Mouse (Mus musculus) spleen, adult 12 weeks (tissue): ENCODE measurements around the gene Frmd8.

Experiments used
- DNase-seq: peaks from one replicate; pipeline ENCODE4 v3.0.0; 2022; ENCODE audit warnings: low spot score

Frmd8 gene

DNA sequence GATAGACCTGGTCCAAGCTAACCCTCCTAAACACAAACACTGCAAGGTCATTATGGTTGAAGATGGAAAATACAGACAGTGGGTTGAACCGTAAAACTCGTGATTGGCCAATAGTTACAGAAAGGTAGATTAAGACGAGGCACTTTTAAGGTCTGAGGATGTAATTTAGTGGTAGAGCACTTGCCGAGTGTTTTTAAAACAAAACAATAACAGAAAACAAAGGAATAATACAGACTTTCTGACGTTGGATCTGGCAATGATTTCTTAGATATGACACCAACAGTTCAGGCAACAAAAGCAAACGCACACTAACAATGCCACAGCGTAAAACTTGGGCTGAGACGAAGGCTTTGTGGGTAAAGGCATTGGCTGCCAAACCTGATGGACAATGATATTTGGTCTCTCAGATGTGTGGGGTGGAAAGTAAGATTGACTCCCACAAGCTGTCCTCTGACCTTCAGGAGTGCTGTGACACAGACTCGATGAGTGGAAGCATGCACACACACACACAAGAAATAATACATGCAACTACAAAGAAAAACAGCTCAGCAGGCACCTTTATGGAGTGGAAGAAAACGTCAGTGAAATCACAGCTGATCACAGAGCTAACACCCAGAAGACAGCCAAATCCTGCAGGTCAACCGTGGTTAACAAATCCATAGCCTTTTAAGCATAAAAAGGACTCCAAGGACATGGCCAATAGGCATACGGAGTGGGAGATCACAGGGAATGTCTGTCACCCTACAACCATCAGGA, 36.8 kb downstream of the Frmd8 start:
- no peak for DNase-seq

DNA sequence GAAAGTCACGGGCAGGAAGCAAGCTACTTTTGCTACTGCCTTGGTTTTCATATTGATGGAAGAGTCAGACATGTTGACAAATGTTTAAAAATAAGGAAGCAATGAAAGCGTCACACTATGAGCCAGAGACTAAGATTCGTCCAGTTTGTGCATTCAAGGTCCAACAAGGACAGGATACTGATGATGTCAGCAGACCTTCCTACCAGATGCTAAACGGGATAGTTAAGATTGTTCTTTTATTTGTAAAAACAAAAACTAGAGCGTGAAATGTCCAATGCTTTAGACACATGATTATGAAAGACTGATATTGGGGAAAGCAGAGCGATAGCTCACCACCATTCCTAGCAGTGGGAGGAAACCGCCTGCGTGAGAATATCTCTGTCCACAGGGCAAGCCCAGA, 37.5 kb downstream of the Frmd8 start:
- no peak for DNase-seq

DNA sequence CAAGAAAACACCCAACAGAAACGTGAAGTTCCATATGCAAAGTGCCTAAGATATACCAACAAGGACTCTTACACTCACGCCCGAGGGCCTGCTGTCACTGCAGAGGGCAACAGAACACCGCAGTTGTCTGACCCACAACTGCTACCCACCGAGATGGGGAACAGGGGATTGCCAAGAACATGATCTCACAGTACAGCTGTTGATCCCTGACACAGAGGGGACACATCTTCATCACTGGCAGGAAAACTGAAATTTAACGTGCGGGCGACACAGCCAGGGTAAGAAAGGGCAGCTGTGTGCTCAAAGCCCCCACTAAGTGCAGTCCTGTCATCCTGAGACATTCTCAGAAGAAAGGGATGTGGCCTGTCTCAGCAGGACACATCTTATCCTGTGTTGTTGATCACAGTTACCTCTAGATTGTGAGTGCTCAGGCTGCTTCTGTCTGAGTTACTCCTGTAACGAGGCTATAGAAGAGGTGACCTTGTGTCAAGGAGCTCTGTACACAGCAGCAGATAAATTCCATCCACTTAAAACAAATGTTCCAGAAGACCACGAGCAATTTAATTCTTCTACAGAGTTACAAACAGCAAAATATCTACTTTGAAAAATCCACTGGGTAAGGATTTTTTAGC, 38.0 kb downstream of the Frmd8 start:
- DNase-seq = no peak

DNA sequence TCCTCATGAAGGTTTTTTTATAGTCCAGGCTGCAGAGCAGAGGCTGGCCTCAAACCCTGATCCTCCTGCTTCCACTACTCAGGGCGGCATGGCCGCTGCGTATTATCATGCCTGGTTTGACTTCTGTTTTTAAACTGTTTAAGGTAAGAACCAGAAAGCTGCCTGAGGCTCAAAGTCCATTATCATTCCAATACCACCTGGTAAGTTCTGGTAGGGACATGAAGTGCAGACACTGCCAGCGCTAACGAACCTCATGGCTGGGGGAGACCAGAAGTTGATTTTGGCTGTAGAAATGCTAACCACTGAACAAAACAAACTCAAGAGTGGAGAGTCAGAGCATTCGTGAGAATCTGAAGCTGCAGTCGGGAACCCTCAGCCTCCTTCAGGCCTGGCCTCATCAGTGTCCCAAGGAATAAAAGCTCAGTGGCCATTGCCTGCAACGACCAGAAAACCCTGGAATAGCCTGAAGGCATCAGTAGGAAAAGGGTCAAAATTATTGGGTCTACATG, 39.1 kb downstream of the Frmd8 start:
- no peak for DNase-seq

DNA sequence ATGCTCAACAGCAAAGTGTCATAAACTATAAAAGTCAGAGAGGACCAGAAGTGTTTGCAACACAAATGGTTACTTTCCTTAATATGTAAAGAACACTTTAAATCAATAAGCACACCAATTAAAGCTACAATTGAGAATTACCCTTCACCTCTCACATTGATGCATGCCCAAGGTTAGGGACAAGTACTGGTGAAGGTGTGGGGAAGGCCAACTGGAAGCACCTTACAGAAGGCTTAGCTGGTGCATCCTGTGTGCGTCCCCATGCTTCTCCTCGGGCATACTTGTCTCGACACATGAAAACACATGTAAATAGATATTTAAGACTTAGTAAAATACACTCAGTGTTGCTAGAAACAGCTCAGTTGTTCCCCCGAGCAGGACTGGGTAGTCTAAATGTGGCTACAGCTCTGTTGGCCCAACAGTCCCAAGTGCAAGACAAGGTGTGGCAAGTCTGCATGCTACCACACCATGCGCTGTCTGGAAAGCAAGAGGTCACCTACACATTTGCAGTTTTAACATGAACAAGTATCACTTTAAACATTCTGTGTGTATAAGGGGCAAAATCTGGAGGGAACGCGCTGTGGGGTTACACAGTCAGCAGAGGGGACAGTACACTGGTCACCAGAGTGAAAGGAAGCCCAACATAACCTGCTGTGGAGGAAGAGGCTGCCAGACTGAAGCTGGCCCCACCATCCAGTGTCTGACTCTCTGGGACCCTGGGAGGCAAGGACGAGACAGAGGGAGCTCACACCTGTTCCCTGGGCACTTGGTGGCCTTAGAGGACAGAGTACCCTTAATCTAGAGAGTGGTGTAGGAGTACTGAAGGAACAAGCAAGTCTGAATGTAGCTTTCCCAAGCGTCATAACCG, 39.8 kb downstream of the Frmd8 start:
- no peak for DNase-seq

DNA sequence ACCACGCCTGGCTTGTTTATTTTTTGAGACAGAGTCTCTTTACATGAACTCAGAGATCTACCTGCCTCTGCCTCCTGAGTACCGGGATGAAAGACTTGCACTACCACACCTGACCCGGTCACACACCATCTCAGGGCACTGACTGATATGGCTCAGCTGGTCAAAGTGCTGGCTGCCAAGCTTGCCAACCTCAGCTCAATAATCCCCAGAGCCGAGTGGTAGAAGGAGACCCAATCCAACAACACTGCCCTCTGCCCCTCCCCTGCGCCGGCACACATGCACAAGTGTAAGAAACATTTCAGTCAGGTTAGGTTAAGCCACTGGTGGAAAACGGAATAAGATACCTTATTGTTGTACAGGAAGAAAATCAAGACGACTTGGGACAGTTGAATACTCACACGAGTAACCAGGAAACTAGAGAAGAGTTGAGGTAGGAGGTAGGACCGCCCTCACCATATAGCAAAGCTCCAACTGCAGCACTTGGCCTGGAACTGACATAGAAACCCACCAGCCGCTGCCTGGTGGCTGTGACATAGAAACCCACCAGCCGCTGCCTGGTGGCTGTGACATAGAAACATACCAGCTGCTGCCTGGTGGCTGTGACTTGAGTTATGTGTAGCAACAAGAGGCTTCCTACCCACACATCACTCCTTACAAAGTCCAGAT, 40.7 kb downstream of the Frmd8 start:
- DNase-seq = no peak

DNA sequence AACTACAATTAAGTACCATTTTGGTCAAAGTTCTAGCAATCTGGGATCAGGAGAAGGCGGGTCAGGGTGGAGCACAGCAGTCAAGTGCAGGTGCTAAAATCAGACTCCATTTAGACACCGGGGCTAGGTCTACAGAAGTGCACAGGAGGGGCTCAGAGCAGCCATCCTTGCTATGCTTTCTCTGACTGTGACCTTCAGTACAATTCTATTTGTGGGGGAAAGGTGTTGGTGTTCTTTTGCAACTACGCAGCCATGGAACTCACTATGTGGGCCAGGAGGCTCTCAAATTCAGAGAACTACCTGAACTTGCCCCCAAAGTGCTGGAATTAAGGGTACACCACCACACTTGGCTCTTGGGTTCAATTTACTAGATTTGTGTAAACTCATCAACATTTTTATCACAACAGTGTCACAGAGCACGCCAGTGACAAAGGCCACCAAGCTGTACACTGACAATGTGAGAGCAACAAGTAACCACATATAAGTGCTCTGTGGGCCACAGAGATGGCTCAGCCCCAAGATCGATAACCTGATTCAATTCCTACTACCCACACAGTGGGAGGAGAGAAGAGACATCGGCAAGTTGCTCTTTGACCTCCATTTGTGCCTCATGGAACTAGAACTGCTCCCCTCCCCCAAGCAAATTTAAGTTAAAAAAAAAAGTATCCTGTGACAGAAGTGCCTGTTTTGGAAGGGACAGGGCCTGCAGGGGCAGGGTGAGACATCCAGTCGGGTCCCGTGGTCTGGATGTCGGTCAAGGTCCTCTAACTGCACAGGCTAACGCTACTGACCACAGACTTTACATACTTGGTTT, 41.6 kb downstream of the Frmd8 start:
- DNase-seq = no peak

DNA sequence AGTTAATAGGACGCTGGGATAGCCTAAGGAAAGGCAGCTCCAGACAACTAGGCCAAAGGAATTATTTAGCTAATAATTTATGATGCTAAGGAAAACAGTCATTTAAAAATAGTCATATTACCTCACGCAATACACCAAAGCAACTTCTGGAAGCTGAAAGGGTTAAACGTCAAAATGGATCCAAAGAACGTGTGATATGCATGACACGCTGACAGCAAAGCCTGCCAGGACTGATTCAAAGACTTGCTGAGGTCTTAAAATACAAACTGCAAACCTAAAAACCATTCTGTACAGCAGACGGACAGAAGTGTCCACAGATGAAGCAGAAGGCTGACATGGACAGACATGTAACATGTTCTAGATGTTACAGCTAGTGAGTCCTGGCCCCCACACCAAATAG, 42.7 kb downstream of the Frmd8 start:
- DNase-seq = no peak

DNA sequence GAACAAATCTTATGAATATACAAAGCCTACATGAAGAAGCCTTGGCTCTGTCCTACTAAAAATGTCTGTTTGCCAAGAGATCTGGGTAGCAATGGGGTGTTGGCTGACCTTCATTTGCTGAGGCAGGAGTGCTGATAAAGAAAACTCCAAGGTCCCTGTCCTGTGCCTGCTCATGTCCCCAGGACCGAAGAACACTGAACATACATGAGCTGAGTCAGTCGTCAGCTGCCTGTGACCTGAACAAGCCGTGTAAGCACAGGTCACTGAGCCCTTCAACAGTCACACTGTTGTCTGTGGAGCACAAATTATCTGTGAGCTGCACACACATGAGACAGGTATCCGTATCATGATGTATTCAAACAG, 43.1 kb downstream of the Frmd8 start:
- DNase-seq = no peak

DNA sequence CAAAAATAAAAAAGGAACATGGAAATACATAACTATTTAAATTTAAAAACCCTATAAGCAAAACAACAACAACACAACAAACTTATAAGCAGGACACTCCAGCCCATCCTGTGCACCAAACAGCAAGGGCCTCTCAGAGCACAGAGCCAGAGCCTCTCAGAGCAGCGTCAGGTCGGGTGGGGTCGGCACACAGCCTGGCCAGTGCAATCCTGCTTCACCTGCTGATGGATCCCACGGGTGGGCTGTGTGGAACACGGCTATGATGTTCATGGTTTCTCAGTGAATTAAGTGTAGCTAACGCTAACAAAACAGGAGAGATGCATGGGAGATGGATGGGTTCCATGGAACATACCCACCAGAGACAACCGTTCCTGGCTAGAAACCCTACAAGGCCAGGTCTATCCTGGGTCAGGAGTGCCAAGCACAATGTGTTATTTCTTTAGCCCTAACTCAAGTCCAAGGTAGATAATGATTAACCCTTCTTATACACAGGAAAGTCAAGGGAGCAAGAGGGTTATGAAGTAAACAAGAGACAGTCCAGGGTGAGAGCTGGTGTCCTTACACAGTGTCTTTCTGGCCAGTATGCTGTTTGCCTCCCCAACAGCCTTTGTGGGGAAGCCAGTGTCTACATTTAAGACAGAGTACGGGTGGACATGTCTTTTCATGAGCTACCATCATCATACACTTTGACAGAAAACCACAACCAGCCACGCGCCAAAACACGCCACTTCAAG, 43.7 kb downstream of the Frmd8 start:
- DNase-seq = no peak

DNA sequence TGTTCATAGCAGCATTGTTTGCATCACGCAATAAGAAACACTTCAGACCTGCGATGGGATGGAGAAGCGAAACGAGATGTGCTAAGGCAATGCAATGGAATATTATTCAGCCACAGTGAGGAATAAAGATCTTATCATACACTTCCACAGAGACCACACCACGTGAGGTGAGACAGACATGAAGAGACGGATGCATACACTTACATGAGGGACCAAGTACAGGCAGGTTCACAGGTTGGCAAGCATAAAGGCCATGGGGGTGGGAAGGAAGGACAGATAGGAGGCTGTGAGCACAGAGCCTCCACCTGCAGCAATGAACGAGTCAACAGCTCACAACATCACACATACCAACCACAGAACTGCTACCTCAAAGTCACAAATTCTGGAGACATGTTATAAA, 44.3 kb downstream of the Frmd8 start:
- DNase-seq = no peak

DNA sequence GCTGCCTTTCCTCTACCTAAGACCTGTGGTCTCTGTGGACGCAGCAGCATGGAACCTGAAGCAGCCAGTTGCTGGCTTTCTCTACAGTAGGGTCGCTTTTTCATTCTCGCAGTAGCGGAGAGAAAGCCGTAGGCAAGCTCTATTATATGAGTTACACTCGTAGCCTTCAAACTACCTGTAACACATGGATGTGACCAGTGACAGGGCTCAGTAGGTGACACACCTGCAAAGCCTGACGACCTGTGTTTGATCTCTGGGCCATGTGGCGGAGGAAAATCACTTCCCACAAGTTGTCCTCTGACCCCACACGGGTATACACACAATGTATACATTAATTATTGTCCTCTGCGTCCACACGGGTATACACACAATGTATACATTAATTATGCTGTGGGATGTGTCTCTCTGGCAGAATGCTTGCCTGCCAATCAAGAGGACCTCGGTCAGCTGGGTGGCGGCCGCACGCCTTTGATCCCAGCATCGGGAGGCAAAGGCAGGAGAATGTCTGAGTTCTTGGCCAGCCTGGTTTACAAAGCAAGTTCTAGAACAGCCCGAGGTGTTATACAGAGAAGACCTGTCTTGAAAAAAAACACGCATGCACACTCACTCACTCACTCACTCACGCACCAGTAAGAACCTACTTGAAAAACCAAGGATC, 45.0 kb downstream of the Frmd8 start:
- no peak for DNase-seq

DNA sequence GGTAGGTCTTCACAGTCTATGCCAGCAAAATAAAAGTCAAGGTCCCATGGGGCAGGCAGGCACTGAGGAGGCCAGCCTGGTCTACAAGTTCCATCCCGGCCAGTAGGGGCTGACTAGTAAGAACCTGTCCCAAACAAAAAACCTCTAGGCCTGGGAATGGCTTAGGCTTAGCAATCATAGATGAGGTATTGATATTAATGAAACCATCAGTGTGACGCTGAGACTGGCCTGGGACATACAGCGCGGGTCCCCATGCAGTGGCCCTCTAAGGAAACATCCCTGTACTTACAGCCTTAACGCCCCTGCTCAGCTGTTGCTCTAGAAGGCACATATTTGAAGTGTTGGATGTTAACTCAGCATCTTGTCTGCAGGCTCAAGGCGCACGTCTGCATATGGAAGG, 46.2 kb downstream of the Frmd8 start:
- DNase-seq = no peak

DNA sequence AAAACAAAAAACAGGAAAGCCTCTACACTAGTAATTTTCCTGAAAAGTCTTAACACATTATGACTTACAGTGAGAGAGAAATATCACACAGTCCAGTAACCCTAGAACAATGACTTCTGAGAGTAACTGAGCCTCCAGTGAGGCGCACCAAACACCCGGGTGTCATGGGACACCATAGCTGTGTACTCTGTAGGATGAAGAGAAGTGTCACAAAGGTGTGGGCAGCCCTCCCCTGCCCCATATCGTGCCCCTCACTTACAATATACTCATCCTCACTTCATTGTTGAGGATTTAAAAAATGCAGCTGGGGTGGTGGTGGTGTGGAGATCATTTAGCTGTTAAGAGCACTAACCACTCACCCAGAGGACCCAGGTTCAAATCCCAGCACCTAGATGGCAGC, 46.9 kb downstream of the Frmd8 start:
- DNase-seq = no peak

DNA sequence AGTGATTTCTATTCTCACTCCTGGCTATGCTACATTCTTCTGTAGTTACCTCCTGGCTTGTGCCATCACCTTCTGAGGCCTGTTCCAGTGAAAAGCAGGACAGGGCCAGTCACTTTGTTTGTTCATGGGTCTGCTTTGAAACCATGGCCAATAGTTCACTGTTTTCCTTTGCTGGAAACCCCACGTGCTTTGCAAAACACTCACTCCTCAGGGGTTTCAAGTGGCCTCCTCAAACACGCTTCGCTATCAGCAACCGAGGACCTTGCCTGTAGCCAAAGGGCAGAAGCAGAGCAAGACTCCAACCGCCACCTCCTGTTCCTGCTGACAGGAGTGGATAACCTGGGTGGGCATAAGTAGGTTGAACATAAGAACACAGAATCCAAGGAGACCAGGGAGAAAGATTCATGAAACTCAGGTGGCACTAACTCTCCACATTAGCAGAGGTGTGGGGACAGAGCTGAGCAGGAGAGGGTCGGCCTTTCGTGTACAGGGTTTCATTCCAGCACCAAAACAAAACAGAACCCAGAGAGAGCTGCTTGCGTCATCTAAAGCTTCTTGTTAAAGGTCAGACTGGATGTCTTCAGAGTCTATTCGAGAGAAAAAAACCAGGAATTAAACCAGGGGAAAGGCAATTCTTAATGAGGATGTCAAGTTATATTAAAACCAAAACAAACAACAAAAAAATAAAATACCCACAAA, 47.5 kb downstream of the Frmd8 start:
- DNase-seq = no peak

DNA sequence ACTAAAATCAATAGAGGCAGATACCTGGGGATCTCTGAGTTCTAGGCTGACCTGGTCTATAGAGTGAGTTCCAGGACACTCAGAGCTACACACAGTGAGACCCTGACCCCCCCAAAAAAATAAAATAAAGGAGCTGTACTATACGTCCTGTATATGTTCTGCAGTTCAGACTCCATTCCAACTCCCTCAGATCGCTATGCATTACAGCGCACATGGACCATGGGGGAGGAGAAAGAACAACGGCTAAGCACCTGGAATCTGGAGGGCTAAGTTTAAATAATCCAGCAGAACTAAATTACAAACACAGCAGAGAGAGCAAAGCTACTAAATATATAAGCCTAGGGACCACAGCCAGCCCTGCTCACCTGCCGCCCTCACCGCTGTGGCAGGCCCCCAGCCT, 48.0 kb downstream of the Frmd8 start:
- DNase-seq = no peak

DNA sequence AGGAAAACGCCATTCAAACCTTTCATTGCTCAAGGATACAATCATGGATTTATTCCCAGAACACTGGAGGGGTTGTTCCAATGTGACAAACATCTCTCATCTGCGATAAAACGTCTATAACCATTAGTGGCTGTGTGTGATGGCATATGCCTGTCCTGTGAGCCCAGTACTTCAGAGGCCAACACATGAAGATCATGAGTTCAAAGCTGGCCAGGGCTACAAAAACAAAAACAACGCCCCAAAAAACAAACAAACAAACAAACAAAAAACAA, 48.4 kb downstream of the Frmd8 start:
- no peak for DNase-seq

DNA sequence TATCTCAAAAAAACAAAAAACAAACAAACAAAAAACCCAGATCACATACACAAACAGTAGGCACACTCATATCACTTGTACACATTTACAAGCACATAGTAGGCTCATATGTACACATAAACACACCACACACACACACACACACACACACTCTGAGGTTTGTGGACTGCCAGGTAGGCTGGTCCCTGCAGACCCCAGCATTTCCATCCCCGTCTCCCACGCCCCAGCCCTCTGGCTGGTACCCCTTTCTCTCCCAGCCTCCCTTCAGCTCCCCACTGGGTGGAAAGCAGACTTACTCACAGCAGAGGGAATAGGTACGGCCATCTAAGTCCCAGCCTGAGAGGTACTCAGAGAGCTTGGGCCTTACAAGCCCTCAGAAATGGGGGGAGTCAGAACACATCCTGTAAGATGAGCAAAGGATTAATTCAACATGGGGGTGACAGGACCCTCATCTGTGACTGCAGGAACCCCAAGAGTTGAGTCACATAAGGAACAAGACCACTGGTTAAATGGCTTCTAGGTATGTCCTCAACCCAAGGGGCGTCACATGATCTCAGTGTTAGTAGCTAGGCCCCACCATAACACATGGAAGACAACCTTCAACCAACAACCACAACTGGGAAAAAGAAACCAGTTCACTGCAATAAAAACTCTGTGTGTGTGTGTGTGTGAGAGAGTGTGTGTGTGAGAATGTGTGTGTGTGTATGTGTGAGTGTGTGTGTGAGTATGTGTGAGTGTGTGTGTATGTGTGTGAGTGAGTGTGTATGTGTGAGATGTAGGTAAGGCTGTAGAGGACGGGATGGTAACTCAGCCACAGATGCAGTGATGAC, 49.0 kb downstream of the Frmd8 start:
- no peak for DNase-seq
